Mouse (Mus musculus): ENCODE measurements around the gene Ugt1a7c.

DNA sequence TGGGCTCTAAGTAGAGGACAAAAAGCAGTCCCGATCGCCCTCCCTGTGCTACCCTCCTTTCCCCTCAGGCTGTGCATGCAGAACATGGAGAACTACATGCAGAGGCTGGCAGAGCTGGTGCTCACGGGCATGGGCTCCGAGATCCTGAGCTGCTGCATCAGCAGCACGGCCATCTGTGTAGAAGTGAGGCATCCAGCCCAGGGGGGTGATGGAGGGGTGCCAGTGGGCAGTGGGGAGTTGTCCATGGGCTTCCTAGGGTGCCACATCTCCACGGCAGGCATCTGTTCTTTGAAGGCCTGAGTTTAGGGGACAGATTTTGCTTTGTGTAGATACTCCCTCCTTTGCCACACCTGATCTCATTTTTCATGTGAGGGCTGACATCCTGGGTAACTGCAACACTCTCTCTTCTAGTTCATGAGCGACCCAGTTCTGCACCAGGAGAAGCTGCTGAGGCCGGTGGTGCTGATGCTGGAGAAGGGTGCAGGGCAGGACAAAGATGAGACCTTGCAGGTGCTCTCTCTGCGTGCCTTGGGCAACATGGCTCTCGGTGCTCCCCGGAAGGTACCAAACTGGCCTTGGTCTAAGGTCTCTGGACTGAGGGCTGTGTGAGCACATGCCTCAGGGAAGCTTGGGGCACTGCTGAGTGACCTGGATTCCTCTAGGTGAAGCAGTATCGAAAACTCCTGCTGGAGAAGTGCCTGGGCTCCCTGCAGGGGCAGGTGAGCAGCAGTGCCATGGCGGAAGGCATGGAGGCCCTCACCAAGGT, 161.3 kb downstream of the Ugt1a7c start:
- TF ChIP-seq POLR2A (IDR thresholded peaks at IDR 0.05; ENCODE audit: low read depth, low read length) (no peak), CTCF (conservative IDR thresholded peaks at IDR 0.05; ENCODE audit: insufficient read depth, insufficient read length, low read depth, low read length) (no peak)
